Mouse (Mus musculus) embryonic facial prominence, embryonic 13.5 days (tissue): ENCODE results near the gene Bcar3. TPM values are rescaled to one million over a fixed set of nuclear protein-coding genes. Genes with fewer than 3 reads are reported as not detected.
A peak's percentile ranks its signal among the peaks of the same experiment; 100 is the strongest.

Experiments
- ATAC-seq: fragments of 200-750 bp; cut with Nextera tagmentation; 2 replicates; pipeline ENCODE4 v1.8.0; 2017; ENCODE audit warnings: low read depth; ENCODE audit not compliant: insufficient number of reproducible peaks, insufficient read depth, low FRiP score, low TSS enrichment
- H3K27ac ChIP-seq: fragments of 300-500 bp; sonication (generic); 2 replicates; pipeline ENCODE4 v1.5.1; 2015; ENCODE audit warnings: moderate library complexity, mild to moderate bottlenecking, inconsistent platforms
- H3K27me3 ChIP-seq: fragments of 300-500 bp; sonication (generic); 2 replicates; pipeline ENCODE4 v1.6.1; 2015; ENCODE audit warnings: mild to moderate bottlenecking, inconsistent platforms
- H3K36me3 ChIP-seq: fragments of 300-500 bp; sonication (generic); 2 replicates; pipeline ENCODE4 v1.6.1; 2015; ENCODE audit warnings: mild to moderate bottlenecking, inconsistent platforms
- H3K4me1 ChIP-seq: fragments of 300-500 bp; sonication (generic); 2 replicates; pipeline ENCODE4 v1.6.1; 2015; ENCODE audit warnings: inconsistent platforms
- H3K4me2 ChIP-seq: fragments of 300-500 bp; sonication (generic); 2 replicates; pipeline ENCODE4 v1.6.1; 2015; ENCODE audit warnings: moderate library complexity, mild to moderate bottlenecking, inconsistent platforms
- H3K4me3 ChIP-seq: fragments of 300-500 bp; sonication (generic); 2 replicates; pipeline ENCODE4 v1.5.1; 2015; ENCODE audit warnings: mild to moderate bottlenecking, inconsistent platforms
- H3K9ac ChIP-seq: fragments of 300-500 bp; sonication (generic); 2 replicates; pipeline ENCODE4 v1.6.1; 2015; ENCODE audit warnings: mild to moderate bottlenecking, inconsistent platforms
- H3K9me3 ChIP-seq: fragments of 300-500 bp; sonication (generic); 2 replicates; pipeline ENCODE4 v1.6.1; 2016; ENCODE audit warnings: inconsistent platforms
- WGBS: fragments of 180-500 bp; shearing (Covaris S2); methylation state at CpG from one replicate; pipeline ENCODE4 v1.1.7; 2015; ENCODE audit warnings: mixed read lengths; 5-methylcytosine and 5-hydroxymethylcytosine counted together
- polyA plus RNA-seq: library from polyadenylated mRNA; unstranded; fragments of >200 nt; fragmentation: Nextera tagmentation; extraction: Ambion mirVana; gene quantifications from 2 replicates; pipeline ENCODE4 v1.2.1, GENCODE M21; 2015

Gene Bcar3
- polyA plus RNA-seq, 1 experiment from 2014 or later: 8.6 TPM

GRCm38 (mm10) chr3:122492872-122493615 lies 199.1 kb downstream of the Bcar3 start:
- Histone ChIP-seq H3K9me3 (no peaks in the 10 kb centered on the region), H3K36me3 (no peaks in the 10 kb centered on the region), H3K4me2 (peak overlapping the region; percentile 43), H3K9ac (no peak overlapping the region), H3K4me3 (peak overlapping the region; percentile 23), H3K27me3 (peaks cover 8% of the 10 kb centered on the region; the same call in 1 of the 2 replicates), H3K27ac (no peak overlapping the region), H3K4me1 (peaks cover 30% of the 10 kb centered on the region)
- ATAC-seq: no peak
- 34% methylated on average over 21 of the region's 21 CpGs for WGBS

GRCm38 (mm10) chr3:122494764-122495163 lies 200.8 kb downstream of the Bcar3 start:
- Histone ChIP-seq H3K36me3 (no peaks in the 10 kb centered on the region), H3K27me3 (peaks cover 8% of the 10 kb centered on the region; the same call in 1 of the 2 replicates), H3K4me1 (peaks cover 41% of the 10 kb centered on the region), H3K27ac (no peak overlapping the region), H3K9me3 (no peaks in the 10 kb centered on the region), H3K4me3 (no peak overlapping the region), H3K9ac (no peak overlapping the region), H3K4me2 (no peak overlapping the region)
- WGBS: 81% methylated on average over 6 of the region's 6 CpGs
- ATAC-seq: no peak

GRCm38 (mm10) chr3:122497871-122498270 lies 203.9 kb downstream of the Bcar3 start:
- WGBS: 82% methylated on average over 6 of the region's 6 CpGs

GRCm38 (mm10) chr3:122498528-122498927 lies 204.6 kb downstream of the Bcar3 start:
- ATAC-seq: no peak
- H3K36me3 ChIP-seq: no peaks in the 10 kb centered on the region
- WGBS: 61% methylated on average over 7 of the region's 7 CpGs
- peak overlapping the region; percentile 61; the same call in 1 of the 2 replicates for H3K27ac ChIP-seq
- no peak overlapping the region for H3K4me2 ChIP-seq
- H3K9ac ChIP-seq: no peak overlapping the region
- H3K9me3 ChIP-seq: no peaks in the 10 kb centered on the region
- H3K4me3 ChIP-seq: no peak overlapping the region
- H3K4me1 ChIP-seq: peaks cover 34% of the 10 kb centered on the region
- H3K27me3 ChIP-seq: peaks cover 15% of the 10 kb centered on the region; the same call in 1 of the 2 replicates

More at GRCm38 (mm10) chr3:122497871-122498270, 203.9 kb downstream of the Bcar3 start:
- no peak for ATAC-seq
- H3K36me3 ChIP-seq: no peaks in the 10 kb centered on the region
- H3K4me2 ChIP-seq: no peak overlapping the region
- peaks cover 37% of the 10 kb centered on the region for H3K4me1 ChIP-seq
- H3K27ac ChIP-seq: no peak overlapping the region
- peaks cover 15% of the 10 kb centered on the region; the same call in 1 of the 2 replicates for H3K27me3 ChIP-seq
- no peaks in the 10 kb centered on the region for H3K9me3 ChIP-seq
- no peak overlapping the region for H3K4me3 ChIP-seq
- H3K9ac ChIP-seq: no peak overlapping the region

- H3K4me1 ChIP-seq: peaks cover 38% of the 10 kb centered on the region
- H3K36me3 ChIP-seq: no peaks in the 10 kb centered on the region
- no peak overlapping the region for H3K4me3 ChIP-seq
- no peaks in the 10 kb centered on the region for H3K9me3 ChIP-seq
- peaks cover 7% of the 10 kb centered on the region; the same call in 1 of the 2 replicates for H3K27me3 ChIP-seq
- no peak overlapping the region for H3K9ac ChIP-seq
- H3K27ac ChIP-seq: peak overlapping the region; percentile 61
- ATAC-seq: no peak
- 22% methylated on average over 6 of the region's 6 CpGs for WGBS
- no peak overlapping the region for H3K4me2 ChIP-seq
Measured at GRCm38 (mm10) chr3:122499647-122500046, 205.7 kb downstream of the Bcar3 start.

- Histone ChIP-seq H3K9ac (no peak overlapping the region), H3K4me1 (peaks cover 36% of the 10 kb centered on the region), H3K27me3 (peaks cover 7% of the 10 kb centered on the region; the same call in 1 of the 2 replicates), H3K4me3 (no peak overlapping the region), H3K36me3 (no peaks in the 10 kb centered on the region), H3K4me2 (no peak overlapping the region), H3K9me3 (no peaks in the 10 kb centered on the region), H3K27ac (no peak overlapping the region)
- 93% methylated on average over 9 of the region's 9 CpGs for WGBS
- no peak for ATAC-seq
Measured at GRCm38 (mm10) chr3:122500929-122501328, 207.0 kb downstream of the Bcar3 start.

- H3K36me3 ChIP-seq: no peaks in the 10 kb centered on the region
- 54% methylated on average over 10 of the region's 10 CpGs for WGBS
- no peak overlapping the region for H3K27ac ChIP-seq
- no peak overlapping the region for H3K4me3 ChIP-seq
- no peak for ATAC-seq
- H3K4me2 ChIP-seq: no peak overlapping the region
- H3K9me3 ChIP-seq: no peaks in the 10 kb centered on the region
- peaks cover 39% of the 10 kb centered on the region for H3K4me1 ChIP-seq
- peaks cover 3% of the 10 kb centered on the region; the same call in 1 of the 2 replicates for H3K27me3 ChIP-seq
- H3K9ac ChIP-seq: no peak overlapping the region
Measured at GRCm38 (mm10) chr3:122506343-122506916, 212.5 kb downstream of the Bcar3 start.

GRCm38 (mm10) chr3:122507826-122508225 lies 213.9 kb downstream of the Bcar3 start:
- H3K9ac ChIP-seq: no peak overlapping the region
- H3K27me3 ChIP-seq: peaks cover 3% of the 10 kb centered on the region; the same call in 1 of the 2 replicates
- H3K4me3 ChIP-seq: no peak overlapping the region
- no peaks in the 10 kb centered on the region for H3K9me3 ChIP-seq
- H3K27ac ChIP-seq: no peak overlapping the region
- peaks cover 40% of the 10 kb centered on the region for H3K4me1 ChIP-seq
- no peak for ATAC-seq
- H3K4me2 ChIP-seq: no peak overlapping the region
- peaks cover 6% of the 10 kb centered on the region; the same call in 1 of the 2 replicates for H3K36me3 ChIP-seq
- WGBS: 97% methylated on average over 14 of the region's 14 CpGs

GRCm38 (mm10) chr3:122509084-122509483 lies 215.1 kb downstream of the Bcar3 start:
- ATAC-seq: no peak; the same call in 1 of the 2 replicates
- no peak overlapping the region for H3K4me2 ChIP-seq
- no peak overlapping the region for H3K4me3 ChIP-seq
- H3K4me1 ChIP-seq: peaks cover 40% of the 10 kb centered on the region
- WGBS: 27% methylated on average over 5 of the region's 5 CpGs
- no peak overlapping the region for H3K9ac ChIP-seq
- peaks cover 9% of the 10 kb centered on the region; the same call in 1 of the 2 replicates for H3K36me3 ChIP-seq
- H3K9me3 ChIP-seq: no peaks in the 10 kb centered on the region
- H3K27ac ChIP-seq: no peak overlapping the region; the same call in 1 of the 2 replicates
- peaks cover 3% of the 10 kb centered on the region; the same call in 1 of the 2 replicates for H3K27me3 ChIP-seq

- Histone ChIP-seq H3K9me3 (no peaks in the 10 kb centered on the region), H3K27ac (no peak overlapping the region)
- WGBS: 47% methylated on average over 11 of the region's 11 CpGs
Measured at GRCm38 (mm10) chr3:122509534-122510239, 215.8 kb downstream of the Bcar3 start.

GRCm38 (mm10) chr3:122510240-122510750 lies 216.4 kb downstream of the Bcar3 start:
- Histone ChIP-seq H3K27ac (no peak overlapping the region), H3K36me3 (peaks cover 9% of the 10 kb centered on the region; the same call in 1 of the 2 replicates), H3K4me3 (no peak overlapping the region), H3K4me1 (peaks cover 37% of the 10 kb centered on the region), H3K9me3 (no peaks in the 10 kb centered on the region), H3K9ac (no peak overlapping the region), H3K4me2 (no peak overlapping the region), H3K27me3 (peaks cover 7% of the 10 kb centered on the region)
- ATAC-seq: no peak
- WGBS: 81% methylated on average over 14 of the region's 14 CpGs

More at GRCm38 (mm10) chr3:122509534-122510239, 215.8 kb downstream of the Bcar3 start:
- no peak overlapping the region for H3K4me2 ChIP-seq
- H3K36me3 ChIP-seq: peaks cover 9% of the 10 kb centered on the region; the same call in 1 of the 2 replicates
- no peak for ATAC-seq
- H3K9ac ChIP-seq: no peak overlapping the region
- peaks cover 3% of the 10 kb centered on the region; the same call in 1 of the 2 replicates for H3K27me3 ChIP-seq
- peaks cover 36% of the 10 kb centered on the region for H3K4me1 ChIP-seq
- no peak overlapping the region for H3K4me3 ChIP-seq
